Mouse (Mus musculus): ENCODE data around the gene Eepd1. TPM values are rescaled to one million over a fixed set of nuclear protein-coding genes. Genes with fewer than 3 reads are reported as not detected.

Eepd1 gene
- polyA plus RNA-seq, 1 experiment from 2014 or later: 26.1 TPM

DNA sequence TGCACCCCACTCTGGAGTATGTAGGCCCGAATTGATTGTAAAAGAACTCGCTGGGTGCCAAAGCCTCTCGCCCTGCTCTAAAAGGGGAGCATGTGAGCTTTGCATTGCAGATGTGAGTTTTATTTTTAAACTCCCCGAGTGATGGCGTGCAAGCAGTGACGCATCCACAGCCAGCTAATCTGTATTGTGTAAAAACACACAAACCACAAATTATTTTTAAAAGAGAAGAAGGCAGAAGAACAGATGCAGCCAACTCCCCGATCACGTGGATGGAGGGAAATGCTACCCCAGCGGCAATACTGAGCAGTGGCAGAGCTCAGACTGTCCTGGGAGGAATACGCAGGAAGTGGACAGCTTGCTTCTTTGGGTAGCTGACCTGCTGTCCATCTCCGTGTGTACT, 29.2 kb downstream of the Eepd1 start:
- Histone ChIP-seq H3K9me3 (ENCODE audit: control insufficient read depth) (no peaks in the 10 kb centered on the region), H3K36me3 (ENCODE audit: control insufficient read depth, insufficient read depth) (no peaks in the 10 kb centered on the region), H3K4me2 (replicated peaks; ENCODE audit: low read depth) (no peak overlapping the region), H3K4me1 (replicated peaks; ENCODE audit: control insufficient read depth, insufficient read depth, low read length) (no peaks in the 10 kb centered on the region), H3K4me3 (ENCODE audit: low read depth, low read length) (no peak overlapping the region), H3K9ac (ENCODE audit: low read depth, low read length) (no peak overlapping the region), H3K27me3 (replicated peaks; ENCODE audit: control insufficient read depth, insufficient read depth, low read length) (no peaks in the 10 kb centered on the region), H3K27ac (ENCODE audit: low read depth, low read length) (no peak overlapping the region)
- 83% methylated on average over 11 of the region's 11 CpGs for WGBS
- no peak for TF ChIP-seq CTCF (IDR thresholded peaks at IDR 0.05; ENCODE audit: low read depth)
- ATAC-seq: no peak

GRCm38 (mm10) chr9:25513050-25513449, 31.7 kb downstream of the Eepd1 start:
- Histone ChIP-seq H3K4me2 (replicated peaks; ENCODE audit: low read depth) (no peak overlapping the region), H3K4me1 (replicated peaks; ENCODE audit: control insufficient read depth, insufficient read depth, low read length) (no peaks in the 10 kb centered on the region), H3K9ac (ENCODE audit: low read depth, low read length) (no peak overlapping the region), H3K9me3 (ENCODE audit: control insufficient read depth) (no peaks in the 10 kb centered on the region), H3K27ac (ENCODE audit: low read depth, low read length) (no peak overlapping the region), H3K4me3 (ENCODE audit: low read depth, low read length) (no peak overlapping the region), H3K27me3 (replicated peaks; ENCODE audit: control insufficient read depth, insufficient read depth, low read length) (no peaks in the 10 kb centered on the region), H3K36me3 (ENCODE audit: control insufficient read depth, insufficient read depth) (no peaks in the 10 kb centered on the region)
- 36% methylated on average over 2 of the region's 2 CpGs for WGBS
- TF ChIP-seq CTCF (IDR thresholded peaks at IDR 0.05; ENCODE audit: low read depth): no peak
- ATAC-seq: no peak

DNA sequence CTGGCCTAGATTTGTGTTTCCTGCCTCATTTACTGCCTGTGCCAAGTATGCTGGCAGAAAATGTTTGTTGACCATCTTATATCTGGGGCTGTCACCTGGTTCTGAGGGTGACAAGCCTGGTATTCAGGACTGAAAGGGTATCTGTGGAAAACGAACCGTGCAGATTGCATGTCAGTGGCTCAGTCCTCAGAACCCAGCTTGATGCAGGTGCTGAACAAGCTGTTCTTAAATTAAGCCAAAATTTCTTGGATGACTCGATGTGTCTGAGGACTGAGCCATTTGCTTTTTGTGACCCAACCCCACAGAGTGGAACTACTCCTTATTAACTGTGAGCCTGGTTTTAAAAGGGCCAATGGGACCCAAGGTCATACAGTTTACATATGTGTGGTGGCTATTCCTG, 32.2 kb downstream of the Eepd1 start:
- no peak for TF ChIP-seq CTCF (IDR thresholded peaks at IDR 0.05; ENCODE audit: low read depth)
- 81% methylated on average over 3 of the region's 3 CpGs for WGBS
- H3K27ac ChIP-seq (ENCODE audit: low read depth, low read length): no peak overlapping the region
- no peaks in the 10 kb centered on the region for H3K4me1 ChIP-seq (replicated peaks; ENCODE audit: control insufficient read depth, insufficient read depth, low read length)
- no peaks in the 10 kb centered on the region for H3K27me3 ChIP-seq (replicated peaks; ENCODE audit: control insufficient read depth, insufficient read depth, low read length)
- no peak overlapping the region for H3K4me3 ChIP-seq (ENCODE audit: low read depth, low read length)
- no peaks in the 10 kb centered on the region for H3K9me3 ChIP-seq (ENCODE audit: control insufficient read depth)
- H3K36me3 ChIP-seq (ENCODE audit: control insufficient read depth, insufficient read depth): no peaks in the 10 kb centered on the region
- no peak overlapping the region for H3K9ac ChIP-seq (ENCODE audit: low read depth, low read length)
- no peak overlapping the region for H3K4me2 ChIP-seq (replicated peaks; ENCODE audit: low read depth)
- no peak for ATAC-seq

GRCm38 (mm10) chr9:25516640-25517039, 35.3 kb downstream of the Eepd1 start:
- Histone ChIP-seq H3K4me1 (replicated peaks; ENCODE audit: control insufficient read depth, insufficient read depth, low read length) (no peaks in the 10 kb centered on the region), H3K9me3 (ENCODE audit: control insufficient read depth) (no peaks in the 10 kb centered on the region), H3K27me3 (replicated peaks; ENCODE audit: control insufficient read depth, insufficient read depth, low read length) (no peaks in the 10 kb centered on the region), H3K36me3 (ENCODE audit: control insufficient read depth, insufficient read depth) (no peaks in the 10 kb centered on the region), H3K27ac (ENCODE audit: low read depth, low read length) (no peak overlapping the region), H3K9ac (ENCODE audit: low read depth, low read length) (no peak overlapping the region), H3K4me2 (replicated peaks; ENCODE audit: low read depth) (no peak overlapping the region), H3K4me3 (ENCODE audit: low read depth, low read length) (no peak overlapping the region)
- WGBS: 64% methylated on average over 7 of the region's 7 CpGs
- no peak for TF ChIP-seq CTCF (IDR thresholded peaks at IDR 0.05; ENCODE audit: low read depth)
- no peak for ATAC-seq

DNA sequence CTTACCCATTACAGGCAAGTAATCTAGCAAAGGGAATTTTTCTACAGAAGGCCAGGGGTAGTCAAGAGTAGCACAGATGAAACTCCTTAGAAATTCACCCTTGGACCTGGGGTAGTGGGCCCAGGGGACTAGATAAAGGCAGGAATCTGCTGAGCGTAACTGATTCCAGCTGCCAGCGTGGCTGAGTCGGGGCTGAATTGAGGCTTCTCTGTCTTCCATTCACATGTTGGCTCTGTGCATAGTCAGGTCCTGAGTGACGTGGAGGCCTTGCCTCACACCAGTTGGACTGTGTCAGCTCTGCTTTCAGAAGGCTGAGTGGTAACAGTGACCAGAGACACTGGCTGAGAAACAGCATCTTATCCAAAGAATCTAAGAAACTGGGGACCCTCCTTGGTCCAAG, 36.6 kb downstream of the Eepd1 start:
- ATAC-seq: peak; percentile 75
- H3K27me3 ChIP-seq (replicated peaks; ENCODE audit: control insufficient read depth, insufficient read depth, low read length): no peaks in the 10 kb centered on the region
- H3K36me3 ChIP-seq (ENCODE audit: control insufficient read depth, insufficient read depth): no peaks in the 10 kb centered on the region
- no peak overlapping the region for H3K9ac ChIP-seq (ENCODE audit: low read depth, low read length)
- no peak overlapping the region for H3K4me2 ChIP-seq (replicated peaks; ENCODE audit: low read depth)
- no peak overlapping the region for H3K27ac ChIP-seq (ENCODE audit: low read depth, low read length)
- 65% methylated on average over 4 of the region's 4 CpGs for WGBS
- H3K4me1 ChIP-seq (replicated peaks; ENCODE audit: control insufficient read depth, insufficient read depth, low read length): no peaks in the 10 kb centered on the region
- H3K9me3 ChIP-seq (ENCODE audit: control insufficient read depth): no peaks in the 10 kb centered on the region
- no peak for TF ChIP-seq CTCF (IDR thresholded peaks at IDR 0.05; ENCODE audit: low read depth)
- no peak overlapping the region for H3K4me3 ChIP-seq (ENCODE audit: low read depth, low read length)

DNA sequence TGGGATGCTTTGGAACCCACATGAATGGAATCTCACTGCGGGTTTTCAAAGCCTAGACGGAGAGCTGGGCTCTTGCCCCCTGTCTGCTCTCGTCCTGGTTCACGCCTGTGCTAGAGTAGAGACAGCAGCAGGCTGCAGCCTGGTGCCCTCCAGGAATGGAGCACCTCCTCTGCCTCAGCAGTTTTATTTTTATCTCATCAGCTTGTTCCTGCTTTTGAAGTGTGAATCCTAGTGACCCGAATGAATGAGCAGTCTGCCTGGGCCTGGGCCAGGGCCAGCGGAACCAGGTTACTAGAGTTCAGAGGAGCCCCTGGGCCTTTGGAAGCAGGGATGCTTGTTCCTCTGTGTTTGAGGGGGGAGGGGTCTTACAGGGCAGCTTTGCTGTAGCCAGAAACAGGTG, 37.8 kb downstream of the Eepd1 start:
- no peak for TF ChIP-seq CTCF (IDR thresholded peaks at IDR 0.05; ENCODE audit: low read depth)
- Histone ChIP-seq H3K27ac (ENCODE audit: low read depth, low read length) (no peak overlapping the region), H3K4me2 (replicated peaks; ENCODE audit: low read depth) (no peak overlapping the region), H3K36me3 (ENCODE audit: control insufficient read depth, insufficient read depth) (no peaks in the 10 kb centered on the region), H3K9me3 (ENCODE audit: control insufficient read depth) (no peaks in the 10 kb centered on the region), H3K4me3 (ENCODE audit: low read depth, low read length) (no peak overlapping the region), H3K9ac (ENCODE audit: low read depth, low read length) (no peak overlapping the region), H3K4me1 (replicated peaks; ENCODE audit: control insufficient read depth, insufficient read depth, low read length) (no peaks in the 10 kb centered on the region), H3K27me3 (replicated peaks; ENCODE audit: control insufficient read depth, insufficient read depth, low read length) (no peaks in the 10 kb centered on the region)
- no peak for ATAC-seq
- 63% methylated on average over 6 of the region's 6 CpGs for WGBS

GRCm38 (mm10) chr9:25520826-25521225, 39.5 kb downstream of the Eepd1 start:
- no peak overlapping the region for H3K27ac ChIP-seq (ENCODE audit: low read depth, low read length)
- 83% methylated on average over 7 of the region's 7 CpGs for WGBS
- H3K9me3 ChIP-seq (ENCODE audit: control insufficient read depth): no peaks in the 10 kb centered on the region
- no peaks in the 10 kb centered on the region for H3K4me1 ChIP-seq (replicated peaks; ENCODE audit: control insufficient read depth, insufficient read depth, low read length)
- H3K9ac ChIP-seq (ENCODE audit: low read depth, low read length): no peak overlapping the region
- H3K36me3 ChIP-seq (ENCODE audit: control insufficient read depth, insufficient read depth): no peaks in the 10 kb centered on the region
- no peaks in the 10 kb centered on the region for H3K27me3 ChIP-seq (replicated peaks; ENCODE audit: control insufficient read depth, insufficient read depth, low read length)
- H3K4me2 ChIP-seq (replicated peaks; ENCODE audit: low read depth): no peak overlapping the region
- H3K4me3 ChIP-seq (ENCODE audit: low read depth, low read length): no peak overlapping the region
- no peak for TF ChIP-seq CTCF (IDR thresholded peaks at IDR 0.05; ENCODE audit: low read depth)
- no peak for ATAC-seq

Data from intestine, postnatal 0 days (tissue).